Mouse (Mus musculus): Measurements from ENCODE around the gene Aaas. TPM values are rescaled to one million over a fixed set of nuclear protein-coding genes. Genes with fewer than 3 reads are reported as not detected.

Aaas gene
- polyA plus RNA-seq, 1 experiment from 2014 or later, result 37.1 TPM

- Histone ChIP-seq H3K9me3 (replicated peaks; ENCODE audit: low read length) (no peaks in the 10 kb centered on the region), H3K4me3 (replicated peaks; ENCODE audit: low read depth, low read length) (no peak overlapping the region), H3K4me1 (replicated peaks; ENCODE audit: insufficient read depth, low read length) (no peaks in the 10 kb centered on the region), H3K4me2 (ENCODE audit: low read length) (no peak overlapping the region), H3K9ac (ENCODE audit: low read depth, low read length) (no peak overlapping the region), H3K27me3 (ENCODE audit: insufficient read depth, low read length) (no peaks in the 10 kb centered on the region), H3K27ac (no peak overlapping the region), H3K36me3 (ENCODE audit: insufficient read depth, low read length) (peaks cover 35% of the 10 kb centered on the region)
- no peak for DNase-seq (ENCODE audit: low spot score)
- TF ChIP-seq CTCF (IDR thresholded peaks at IDR 0.05; ENCODE audit: low read depth), result no peak
- 69% methylated on average over 6 of the region's 6 CpGs for WGBS
- no peak for ATAC-seq (replicated peaks; ENCODE audit: low FRiP score, low read depth)
These were observed 48.0 kb downstream of the Aaas start for GRCm38 (mm10) chr15:102302542-102302941.

- TF ChIP-seq CTCF (IDR thresholded peaks at IDR 0.05; ENCODE audit: low read depth), result no peak
- H3K27me3 ChIP-seq (ENCODE audit: insufficient read depth, low read length), result no peaks in the 10 kb centered on the region
- H3K27ac ChIP-seq, result no peak overlapping the region
- peak overlapping the region; percentile 65 for H3K4me3 ChIP-seq (replicated peaks; ENCODE audit: low read depth, low read length)
- no peaks in the 10 kb centered on the region for H3K4me1 ChIP-seq (replicated peaks; ENCODE audit: insufficient read depth, low read length)
- ATAC-seq (replicated peaks; ENCODE audit: low FRiP score, low read depth), result peak; percentile 42
- no peaks in the 10 kb centered on the region for H3K9me3 ChIP-seq (replicated peaks; ENCODE audit: low read length)
- peak overlapping the region; percentile 56 for H3K9ac ChIP-seq (ENCODE audit: low read depth, low read length)
- H3K4me2 ChIP-seq (ENCODE audit: low read length), result peak overlapping the region; percentile 96
- no peak for DNase-seq (ENCODE audit: low spot score)
- H3K36me3 ChIP-seq (ENCODE audit: insufficient read depth, low read length), result peaks cover 11% of the 10 kb centered on the region; the same call in 1 of the 2 replicates
- 3% methylated on average over 24 of the region's 24 CpGs for WGBS
These were observed 54.1 kb downstream of the Aaas start for GRCm38 (mm10) chr15:102296368-102297006.

- peak; percentile 98 for DNase-seq (ENCODE audit: low spot score)
- 7% methylated on average over 25 of the region's 25 CpGs for WGBS
- Histone ChIP-seq H3K27ac (no peak within 1 kb of the TSS), H3K4me1 (replicated peaks; ENCODE audit: insufficient read depth, low read length) (no peaks in the 10 kb centered on the region), H3K27me3 (ENCODE audit: insufficient read depth, low read length) (no peaks in the 10 kb centered on the region), H3K4me3 (replicated peaks; ENCODE audit: low read depth, low read length) (peak within 1 kb of the TSS; percentile 65), H3K4me2 (ENCODE audit: low read length) (peak within 1 kb of the TSS; percentile 96), H3K9ac (ENCODE audit: low read depth, low read length) (peak within 1 kb of the TSS; percentile 56), H3K9me3 (replicated peaks; ENCODE audit: low read length) (no peaks in the 10 kb centered on the region), H3K36me3 (ENCODE audit: insufficient read depth, low read length) (peaks cover 7% of the 10 kb centered on the region; the same call in 1 of the 2 replicates)
- TF ChIP-seq CTCF (IDR thresholded peaks at IDR 0.05; ENCODE audit: low read depth), result no peak
- peak; percentile 98 for ATAC-seq (replicated peaks; ENCODE audit: low FRiP score, low read depth)
These were observed 54.8 kb downstream of the Aaas start, which contains the start of gene Espl1 for GRCm38 (mm10) chr15:102295633-102296367. TSS of gene Espl1 (plus strand) at chr15:102296266.

Other genes starting within 250 kb of the Aaas start
- 14.3 and 16.6 TPM in 2 replicates for gene Spryd3, start 214.5 kb downstream of the Aaas start, polyA plus RNA-seq (2015; fragmentation: Nextera tagmentation; extraction: Ambion mirVana)
- 20.5 and 28.3 TPM in 2 replicates for gene Igfbp6, start 206.4 kb downstream of the Aaas start, polyA plus RNA-seq (2015; fragmentation: Nextera tagmentation; extraction: Ambion mirVana)
- 0.28 and 0.34 TPM in 2 replicates for gene Soat2, start 200.2 kb downstream of the Aaas start, polyA plus RNA-seq (2015; fragmentation: Nextera tagmentation; extraction: Ambion mirVana)
- gene Zfp740, start 147.5 kb downstream of the Aaas start, polyA plus RNA-seq (2015; fragmentation: Nextera tagmentation; extraction: Ambion mirVana), result 45.4 and 49.0 TPM in 2 replicates
- 142 TPM in 2 replicates for gene Csad, start 146.0 kb downstream of the Aaas start, polyA plus RNA-seq (2015; fragmentation: Nextera tagmentation; extraction: Ambion mirVana)
- gene Itgb7, start 118.8 kb downstream of the Aaas start, polyA plus RNA-seq (2015; fragmentation: Nextera tagmentation; extraction: Ambion mirVana), result 0.69 and 1.2 TPM in 2 replicates
- 23.2 and 23.5 TPM in 2 replicates for gene Rarg, start 93.3 kb downstream of the Aaas start, polyA plus RNA-seq (2015; fragmentation: Nextera tagmentation; extraction: Ambion mirVana)
- 0.23 and 0.38 TPM in 2 replicates for gene Gm9918, start 80.2 kb downstream of the Aaas start, polyA plus RNA-seq (2015; fragmentation: Nextera tagmentation; extraction: Ambion mirVana)
- 68.2 and 73.2 TPM in 2 replicates for gene Mfsd5, start 71.3 kb downstream of the Aaas start, polyA plus RNA-seq (2015; fragmentation: Nextera tagmentation; extraction: Ambion mirVana)
- gene Espl1, start 54.5 kb downstream of the Aaas start, polyA plus RNA-seq (2015; fragmentation: Nextera tagmentation; extraction: Ambion mirVana), result 6.1 and 7.5 TPM in 2 replicates
- 511 and 565 TPM in 2 replicates for gene Pfdn5, start 24.7 kb downstream of the Aaas start, polyA plus RNA-seq (2015; fragmentation: Nextera tagmentation; extraction: Ambion mirVana)
- gene Myg1, start 19.1 kb downstream of the Aaas start, polyA plus RNA-seq (2015; fragmentation: Nextera tagmentation; extraction: Ambion mirVana), result 84.9 and 86.9 TPM in 2 replicates
- gene Sp7, start 16.4 kb upstream of the Aaas start, polyA plus RNA-seq (2015; fragmentation: Nextera tagmentation; extraction: Ambion mirVana), result 0.61 and 1.1 TPM in 2 replicates
- 8.8 TPM in 2 replicates for gene Sp1, start 55.4 kb upstream of the Aaas start, polyA plus RNA-seq (2015; fragmentation: Nextera tagmentation; extraction: Ambion mirVana)
- gene Amhr2, start 94.6 kb upstream of the Aaas start, polyA plus RNA-seq (2015; fragmentation: Nextera tagmentation; extraction: Ambion mirVana), result 0.46 and 0.80 TPM in 2 replicates
- gene Prr13, start 108.3 kb upstream of the Aaas start, polyA plus RNA-seq (2015; fragmentation: Nextera tagmentation; extraction: Ambion mirVana), result 109 and 117 TPM in 2 replicates
- gene Pcbp2, start 119.8 kb upstream of the Aaas start, polyA plus RNA-seq (2015; fragmentation: Nextera tagmentation; extraction: Ambion mirVana), result 185 and 191 TPM in 2 replicates
- 1.8 TPM in 1 of 2 replicates, not detected in the other for gene Gm10337, start 153.0 kb upstream of the Aaas start, polyA plus RNA-seq (2015; fragmentation: Nextera tagmentation; extraction: Ambion mirVana)
- 7.8 and 8.1 TPM in 2 replicates for gene Map3k12, start 166.3 kb upstream of the Aaas start, polyA plus RNA-seq (2015; fragmentation: Nextera tagmentation; extraction: Ambion mirVana)
- 57.2 and 59.2 TPM in 2 replicates for gene Tarbp2, start 167.4 kb upstream of the Aaas start, polyA plus RNA-seq (2015; fragmentation: Nextera tagmentation; extraction: Ambion mirVana)
- gene Npff, start 174.2 kb upstream of the Aaas start, polyA plus RNA-seq (2015; fragmentation: Nextera tagmentation; extraction: Ambion mirVana), result 1.6 TPM in 2 replicates